12 mouse cellular contexts compared by ENCODE assay signal in genomic region chr2:125303764-125304384, GRCm38 (mm10). TPM values are rescaled to one million over a fixed set of nuclear protein-coding genes. Genes with fewer than 3 reads are reported as not detected.
DNase-seq lines count a peak whose midpoint lies in the region; ATAC-seq and TF ChIP-seq lines count a peak whose summit lies in the region.
"Had no signal": no experiment of that assay in that cellular context is flagged by ENCODE, and none has a peak within 500 bp of the region (broad histone marks: within the 10 kb centered on the region; RNA-seq: fewer than 3 reads in every experiment).

No protein-coding gene starts in this region.

- H3K36me3 ChIP-seq in liver, embryonic 14.5 days (replicated peaks; ENCODE audit: control insufficient read depth, insufficient read depth, low read depth): no peaks in the 10 kb centered on the region
- no peaks in the 10 kb centered on the region; the same call in 1 of the 2 replicates for H3K36me3 ChIP-seq in liver, embryonic 11.5 days (ENCODE audit: control insufficient read depth, insufficient read depth, low read length)
- H3K36me3 ChIP-seq in E14TG2a.4 (ENCODE audit: insufficient read depth, low read length): no peaks in the 10 kb centered on the region
- no peaks in the 10 kb centered on the region; the same call in 1 of the 2 replicates for H3K36me3 ChIP-seq in forebrain, embryonic 11.5 days (ENCODE audit: control insufficient read depth, insufficient read depth, low read length)
- H3K36me3 ChIP-seq: G1E had no signal

- TF ChIP-seq EP300 in liver, embryonic 14.5 days (IDR thresholded peaks at IDR 0.05; ENCODE audit: low read depth): no peak

- peak; percentile 50; the same call in 1 of the 2 replicates for TF ChIP-seq CTCF in liver, embryonic 14.5 days (IDR thresholded peaks at IDR 0.05; ENCODE audit: low read depth)
- TF ChIP-seq CTCF in E14TG2a.4 (conservative IDR thresholded peaks at IDR 0.05; ENCODE audit: low read length): peak; percentile 22; the same call in 1 of the 2 replicates

- H3K9me3 ChIP-seq in liver, embryonic 14.5 days (ENCODE audit: control insufficient read depth, low read length): no peaks in the 10 kb centered on the region
- H3K9me3 ChIP-seq in liver, embryonic 11.5 days (ENCODE audit: control insufficient read depth, low read length): no peaks in the 10 kb centered on the region
- H3K9me3 ChIP-seq in E14TG2a.4 (ENCODE audit: low read length): no peaks in the 10 kb centered on the region
- no peaks in the 10 kb centered on the region for H3K9me3 ChIP-seq in forebrain, embryonic 11.5 days (ENCODE audit: control insufficient read depth, low read length)
- H3K9me3 ChIP-seq: forebrain, embryonic 12.5 days; G1E had no signal

- no peak for ATAC-seq in cerebellum, adult (ENCODE audit: insufficient number of reproducible peaks, low FRiP score, low TSS enrichment)
- ATAC-seq in liver, embryonic 14.5 days (ENCODE audit: insufficient read depth): no peak
- ATAC-seq in liver, embryonic 11.5 days (replicated peaks; ENCODE audit: low FRiP score): no peak
- peak; percentile 71 for ATAC-seq in granulocyte monocyte progenitor cell, adult 5-6 weeks (replicated peaks; ENCODE audit: poor library complexity, severe bottlenecking)
- ATAC-seq in forebrain, embryonic 11.5 days (replicated peaks; ENCODE audit: low FRiP score): no peak

- peak; percentile 28 to 50 for DNase-seq in cerebellum, postnatal 14 days
- no peak for DNase-seq in liver, embryonic 14.5 days (ENCODE audit: low read depth in 3 of 3, low spot score in 3 of 3)
- DNase-seq in liver, embryonic 11.5 days (ENCODE audit: low spot score): no peak
- no peak for DNase-seq in forebrain, embryonic 11.5 days (ENCODE audit: low spot score)
- DNase-seq in cerebellum, postnatal 4 days (ENCODE audit: low spot score in 2 of 2): no peak
- DNase-seq: cerebellum, adult 8-10 months; right cerebral cortex, postnatal 14 days had no signal

- no peak overlapping the region for H3K9ac ChIP-seq in liver, embryonic 14.5 days (replicated peaks)
- no peak overlapping the region for H3K9ac ChIP-seq in liver, embryonic 11.5 days (ENCODE audit: low read depth, low read length)
- H3K9ac ChIP-seq in forebrain, embryonic 11.5 days (ENCODE audit: low read length): no peak overlapping the region
- H3K9ac ChIP-seq: forebrain, embryonic 12.5 days had no signal

- H3K27ac ChIP-seq in liver, embryonic 14.5 days: no peak overlapping the region
- H3K27ac ChIP-seq in liver, embryonic 11.5 days (ENCODE audit: low read depth, low read length): no peak overlapping the region
- no peak overlapping the region for H3K27ac ChIP-seq in forebrain, embryonic 11.5 days (ENCODE audit: low read depth, low read length)
- H3K27ac ChIP-seq: forebrain, embryonic 12.5 days had no signal

- H3K4me3 ChIP-seq in liver, embryonic 14.5 days (ENCODE audit: insufficient read depth in 1 of 2, low read depth in 2 of 2, low read length in 2 of 2): no peak overlapping the region
- no peak overlapping the region for H3K4me3 ChIP-seq in liver, embryonic 11.5 days (ENCODE audit: low read depth, low read length)
- no peak overlapping the region for H3K4me3 ChIP-seq in E14TG2a.4 (replicated peaks; ENCODE audit: low read length)
- H3K4me3 ChIP-seq in forebrain, embryonic 11.5 days (ENCODE audit: low read depth, low read length): no peak overlapping the region
- H3K4me3 ChIP-seq: forebrain, embryonic 12.5 days had no signal

- no peak overlapping the region for H3K4me2 ChIP-seq in liver, embryonic 14.5 days (ENCODE audit: low read depth)
- H3K4me2 ChIP-seq in liver, embryonic 11.5 days: no peak overlapping the region
- no peak overlapping the region for H3K4me2 ChIP-seq in forebrain, embryonic 11.5 days (ENCODE audit: low read depth, low read length, severe bottlenecking)
- H3K4me2 ChIP-seq: forebrain, embryonic 12.5 days had no signal

- H3K4me1 ChIP-seq in liver, embryonic 14.5 days (replicated peaks; ENCODE audit: control insufficient read depth in 2 of 2, insufficient read depth in 2 of 2, low read length in 1 of 2): no peaks in the 10 kb centered on the region
- H3K4me1 ChIP-seq in liver, embryonic 11.5 days (replicated peaks; ENCODE audit: control insufficient read depth, insufficient read depth, low read length): no peaks in the 10 kb centered on the region
- H3K4me1 ChIP-seq in E14TG2a.4 (replicated peaks; ENCODE audit: low read depth, low read length): peaks cover 12% of the 10 kb centered on the region
- H3K4me1 ChIP-seq in forebrain, embryonic 11.5 days (replicated peaks; ENCODE audit: control insufficient read depth, insufficient read depth, low read length): no peaks in the 10 kb centered on the region
- H3K4me1 ChIP-seq: forebrain, embryonic 12.5 days had no signal

- no peaks in the 10 kb centered on the region for H3K27me3 ChIP-seq in liver, embryonic 14.5 days (ENCODE audit: control insufficient read depth, insufficient read depth, low read length)
- H3K27me3 ChIP-seq in liver, embryonic 11.5 days (replicated peaks; ENCODE audit: control insufficient read depth, insufficient read depth, low read length): no peaks in the 10 kb centered on the region
- no peaks in the 10 kb centered on the region for H3K27me3 ChIP-seq in E14TG2a.4 (ENCODE audit: insufficient read depth, low read length)
- no peaks in the 10 kb centered on the region for H3K27me3 ChIP-seq in forebrain, embryonic 11.5 days (ENCODE audit: control insufficient read depth, insufficient read depth, low read length)
- H3K27me3 ChIP-seq: forebrain, embryonic 12.5 days had no signal

- 48% methylated on average over 5 of the region's 5 CpGs for WGBS in liver, embryonic 14.5 days (ENCODE audit: insufficient replicate concordance)
- 70% methylated on average over 5 of the region's 5 CpGs for WGBS in liver, embryonic 11.5 days
- 85% methylated on average over 5 of the region's 5 CpGs for WGBS in forebrain, embryonic 11.5 days

RNA-seq across cellular contexts. Expression of gene Dut, which starts 56.9 kb away (rescaled TPM):
- 50.9 and 89.0 TPM in 2 replicates for polyA plus RNA-seq in liver, embryonic 14.5 days (2012; rRNA removed)
- 138 and 154 TPM in 2 replicates for polyA plus RNA-seq in liver, embryonic 14.5 days (2014; fragmentation: Nextera tagmentation; extraction: Ambion mirVana)
- 334 and 345 TPM in 2 replicates for polyA plus RNA-seq in liver, embryonic 11.5 days (2014; fragmentation: Nextera tagmentation; extraction: Ambion mirVana)
- total RNA-seq in granulocyte monocyte progenitor cell, adult 5-6 weeks (2014; fragmentation: Nextera tagmentation): 295 and 300 TPM in 2 replicates
- 188 and 215 TPM in 2 replicates for total RNA-seq in granulocyte monocyte progenitor cell, adult 5-6 weeks (2017)
- 270 and 288 TPM in 2 replicates for polyA plus RNA-seq in forebrain, embryonic 11.5 days (2014; fragmentation: Nextera tagmentation; extraction: Ambion mirVana)

Comparison
In these comparisons a context has a peak if more than half of its experiments do, and no peak if none do; other contexts are left out.
1. DNase-seq: peak in cerebellum, postnatal 14 days (2 of 2); none in liver, embryonic 14.5 days (0 of 3), liver, embryonic 11.5 days (single experiment), forebrain, embryonic 11.5 days (single experiment) and cerebellum, postnatal 4 days (0 of 2).